Mouse (Mus musculus): Measurements from ENCODE around the gene Mertk.

GRCm38 (mm10) chr2:128838611-128839010 lies 139.9 kb downstream of the Mertk start:
- TF ChIP-seq CTCF (IDR thresholded peaks at IDR 0.05; ENCODE audit: borderline replicate concordance, insufficient read depth, low read depth, low read length) (no peak), POLR2A (IDR thresholded peaks at IDR 0.05; ENCODE audit: borderline replicate concordance, insufficient read depth, low read length) (no peak)
